Mouse (Mus musculus) frontal cortex, postnatal 36 days (tissue): Measurements from ENCODE around the gene Ddx50.

Source experiments
- DNase-seq, 2 experiments: peaks; one replicate each; pipeline ENCODE4 v3.0.0; 2022; ENCODE audit warnings: low spot score in 2 of 2

The Ddx50 gene

GRCm38 (mm10) chr10:62650881-62651810 lies at the start of gene Ddx50:
Ddx50 (minus strand) TSS chr10:62651218.
- DNase-seq = peak; percentile 100

- DNase-seq = no peak
Measured at GRCm38 (mm10) chr10:62692771-62693170, 41.8 kb upstream of the Ddx50 start.

- no peak for DNase-seq
Measured at GRCm38 (mm10) chr10:62692244-62692643, 41.2 kb upstream of the Ddx50 start.

- DNase-seq = no peak
Measured at GRCm38 (mm10) chr10:62687032-62687674, 36.1 kb upstream of the Ddx50 start.

GRCm38 (mm10) chr10:62683043-62683442 lies 32.0 kb upstream of the Ddx50 start:
- DNase-seq = no peak

GRCm38 (mm10) chr10:62679833-62680232 lies 28.8 kb upstream of the Ddx50 start:
- no peak for DNase-seq

GRCm38 (mm10) chr10:62677329-62677728 lies 26.3 kb upstream of the Ddx50 start:
- no peak for DNase-seq

GRCm38 (mm10) chr10:62676196-62676595 lies 25.2 kb upstream of the Ddx50 start:
- DNase-seq = no peak

GRCm38 (mm10) chr10:62672359-62672758 lies 21.3 kb upstream of the Ddx50 start:
- no peak for DNase-seq

GRCm38 (mm10) chr10:62669245-62669644 lies 18.2 kb upstream of the Ddx50 start:
- no peak for DNase-seq

- no peak for DNase-seq
Measured at GRCm38 (mm10) chr10:62668463-62668862, 17.4 kb upstream of the Ddx50 start.

GRCm38 (mm10) chr10:62668043-62668442 lies 17.0 kb upstream of the Ddx50 start:
- DNase-seq = no peak

GRCm38 (mm10) chr10:62664963-62665590 lies 14.1 kb upstream of the Ddx50 start:
- no peak for DNase-seq

GRCm38 (mm10) chr10:62664171-62664570 lies 13.2 kb upstream of the Ddx50 start:
- DNase-seq = no peak

GRCm38 (mm10) chr10:62656711-62657110 lies 5.7 kb upstream of the Ddx50 start:
- DNase-seq = no peak

- DNase-seq = no peak
Measured at GRCm38 (mm10) chr10:62651961-62652360, 943 bp upstream of the Ddx50 start.

- DNase-seq = no peak
Measured at GRCm38 (mm10) chr10:62650358-62650782, 648 bp downstream of the Ddx50 start.

- DNase-seq = no peak
Measured at GRCm38 (mm10) chr10:62604161-62604560, 46.9 kb downstream of the Ddx50 start.

- no peak for DNase-seq
Measured at GRCm38 (mm10) chr10:62603233-62604030, 47.6 kb downstream of the Ddx50 start.

GRCm38 (mm10) chr10:62602177-62603040 lies 48.6 kb downstream of the Ddx50 start, which contains the start of gene Ddx21:
Ddx21 (minus strand) TSS chr10:62602281.
- peak; percentile 90 to 93 for DNase-seq

- no peak for DNase-seq
Measured at GRCm38 (mm10) chr10:62601833-62602176, 49.2 kb downstream of the Ddx50 start.
